Mouse (Mus musculus) midbrain, embryonic 12.5 days (tissue): Measurements from ENCODE around the gene Jazf1. TPM values are rescaled to one million over a fixed set of nuclear protein-coding genes. Genes with fewer than 3 reads are reported as not detected.
A peak's percentile ranks its signal among the peaks of the same experiment; 100 is the strongest.

Source experiments
- ATAC-seq: fragments of 200-750 bp; cut with Nextera tagmentation; 2 replicates; pipeline ENCODE4 v1.8.0; 2017; ENCODE audit warnings: low read depth, moderate TSS enrichment, moderate library complexity; ENCODE audit not compliant: low FRiP score
- H3K27ac ChIP-seq: fragments of 300-500 bp; sonication (generic); replicated peaks from 2 replicates; pipeline ENCODE4 v1.5.1; 2016; ENCODE audit warnings: mild to moderate bottlenecking
- H3K27me3 ChIP-seq: fragments of 300-500 bp; sonication (generic); 2 replicates; pipeline ENCODE4 v1.6.1; 2016; ENCODE audit warnings: mild to moderate bottlenecking
- H3K36me3 ChIP-seq: fragments of 300-500 bp; sonication (generic); 2 replicates; pipeline ENCODE4 v1.6.1; 2016
- H3K4me1 ChIP-seq: fragments of 300-500 bp; sonication (generic); 2 replicates; pipeline ENCODE4 v1.6.1; 2016
- H3K4me2 ChIP-seq: fragments of 300-500 bp; sonication (generic); replicated peaks from 2 replicates; pipeline ENCODE4 v1.6.1; 2016; ENCODE audit warnings: mild to moderate bottlenecking, moderate library complexity
- H3K4me3 ChIP-seq: fragments of 300-500 bp; sonication (generic); 2 replicates; pipeline ENCODE4 v1.5.1; 2016; ENCODE audit warnings: mild to moderate bottlenecking
- H3K9ac ChIP-seq: fragments of 300-500 bp; sonication (generic); replicated peaks from 2 replicates; pipeline ENCODE4 v1.6.1; 2016; ENCODE audit warnings: mild to moderate bottlenecking, moderate library complexity
- H3K9me3 ChIP-seq: fragments of 300-500 bp; sonication (generic); 2 replicates; pipeline ENCODE4 v1.6.1; 2016; ENCODE audit warnings: mild to moderate bottlenecking
- WGBS: fragments of 180-500 bp; shearing (Covaris S2); methylation state at CpG from one replicate; pipeline ENCODE4 v1.1.7; 2016; 5-methylcytosine and 5-hydroxymethylcytosine counted together
- polyA plus RNA-seq: library from polyadenylated mRNA; unstranded; fragments of >200 nt; fragmentation: Nextera tagmentation; extraction: Ambion mirVana; gene quantifications from 2 replicates; pipeline ENCODE4 v1.2.1, GENCODE M21; 2016

The Jazf1 gene
- polyA plus RNA-seq, 1 experiment from 2014 or later: 12.3 TPM

DNA sequence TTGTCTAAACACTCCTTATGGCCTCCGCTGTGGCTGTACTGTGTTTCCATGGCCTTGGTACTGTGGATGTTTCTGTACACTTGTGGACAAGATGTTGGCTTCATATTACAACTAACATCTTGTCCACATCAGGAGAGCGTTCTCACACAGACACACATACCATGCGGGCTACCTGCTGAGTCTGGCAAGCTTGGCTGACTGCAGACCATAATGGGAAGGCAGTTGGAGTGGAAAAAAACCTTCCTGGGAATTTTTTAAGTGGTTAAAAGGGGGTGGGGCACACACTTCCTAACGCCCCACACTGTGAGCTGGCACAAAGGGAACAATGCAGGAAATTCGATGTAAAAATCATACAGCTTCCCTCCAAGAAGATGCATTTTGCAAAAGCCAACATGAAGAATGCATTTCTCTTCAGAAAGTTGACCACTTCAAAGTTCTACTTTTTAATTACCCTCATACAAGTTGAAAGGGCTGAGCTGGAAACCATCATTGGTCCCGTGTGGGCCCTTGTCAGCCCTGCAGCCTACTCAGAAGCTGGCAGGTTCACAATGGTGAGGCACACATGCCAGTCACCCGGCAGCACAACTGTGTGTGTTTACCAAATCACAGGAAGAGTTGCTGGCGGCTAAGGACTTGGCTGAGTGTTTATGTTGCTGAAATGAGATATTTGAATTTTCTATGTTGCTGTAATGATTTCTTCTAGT is 215.9 kb downstream of the Jazf1 start:
- Histone ChIP-seq H3K27ac (peak overlapping the region; percentile 52), H3K4me2 (no peak overlapping the region), H3K4me1 (peaks cover 28% of the 10 kb centered on the region), H3K36me3 (no peaks in the 10 kb centered on the region), H3K9ac (no peak overlapping the region), H3K4me3 (no peak overlapping the region), H3K27me3 (no peaks in the 10 kb centered on the region), H3K9me3 (no peaks in the 10 kb centered on the region)
- no peak for ATAC-seq
- WGBS: 43% methylated on average over 8 of the region's 8 CpGs

- peak overlapping the region; percentile 52 for H3K27ac ChIP-seq
Measured at GRCm38 (mm10) chr6:52851975-52852374, 216.5 kb downstream of the Jazf1 start.

GRCm38 (mm10) chr6:52851019-52851418 is 217.4 kb downstream of the Jazf1 start:
- H3K4me3 ChIP-seq: no peak overlapping the region
- no peak for ATAC-seq
- H3K4me2 ChIP-seq: no peak overlapping the region
- no peaks in the 10 kb centered on the region for H3K9me3 ChIP-seq
- 84% methylated on average over 5 of the region's 5 CpGs for WGBS
- H3K4me1 ChIP-seq: peaks cover 19% of the 10 kb centered on the region
- no peaks in the 10 kb centered on the region for H3K27me3 ChIP-seq
- H3K27ac ChIP-seq: peak overlapping the region; percentile 39; the same call in 1 of the 2 replicates
- no peaks in the 10 kb centered on the region for H3K36me3 ChIP-seq
- no peak overlapping the region for H3K9ac ChIP-seq

More at GRCm38 (mm10) chr6:52851975-52852374, 216.5 kb downstream of the Jazf1 start:
- H3K36me3 ChIP-seq: no peaks in the 10 kb centered on the region
- no peak overlapping the region for H3K4me2 ChIP-seq
- H3K4me3 ChIP-seq: no peak overlapping the region
- no peak overlapping the region for H3K9ac ChIP-seq
- 44% methylated on average over 3 of the region's 3 CpGs for WGBS
- no peaks in the 10 kb centered on the region for H3K27me3 ChIP-seq
- no peak for ATAC-seq
- peaks cover 22% of the 10 kb centered on the region for H3K4me1 ChIP-seq
- H3K9me3 ChIP-seq: no peaks in the 10 kb centered on the region

DNA sequence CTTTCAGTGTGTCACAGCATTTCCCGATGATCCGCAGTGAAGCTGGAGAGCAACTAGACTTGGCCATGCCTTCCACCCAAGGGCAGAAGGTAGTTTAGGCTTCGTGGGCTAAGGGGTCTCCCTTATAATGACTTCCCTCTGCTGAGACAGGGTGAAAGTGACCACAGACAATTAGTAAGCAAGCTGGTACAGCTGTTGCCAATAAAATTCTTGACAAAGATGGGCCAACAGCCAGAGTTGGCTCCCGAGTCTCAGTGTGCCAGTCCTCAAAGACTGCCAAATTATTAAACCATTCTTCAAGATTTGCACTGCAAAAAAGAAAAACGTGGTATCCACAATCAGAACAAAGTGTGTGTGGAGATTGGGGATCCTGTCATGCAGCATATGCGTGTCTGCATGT is 220.2 kb downstream of the Jazf1 start:
- H3K36me3 ChIP-seq: no peaks in the 10 kb centered on the region
- H3K9me3 ChIP-seq: no peaks in the 10 kb centered on the region
- no peak overlapping the region for H3K4me2 ChIP-seq
- no peak overlapping the region for H3K9ac ChIP-seq
- H3K27me3 ChIP-seq: no peaks in the 10 kb centered on the region
- ATAC-seq: no peak
- no peak overlapping the region for H3K27ac ChIP-seq
- 87% methylated on average over 6 of the region's 6 CpGs for WGBS
- H3K4me3 ChIP-seq: no peak overlapping the region
- H3K4me1 ChIP-seq: peaks cover 19% of the 10 kb centered on the region

DNA sequence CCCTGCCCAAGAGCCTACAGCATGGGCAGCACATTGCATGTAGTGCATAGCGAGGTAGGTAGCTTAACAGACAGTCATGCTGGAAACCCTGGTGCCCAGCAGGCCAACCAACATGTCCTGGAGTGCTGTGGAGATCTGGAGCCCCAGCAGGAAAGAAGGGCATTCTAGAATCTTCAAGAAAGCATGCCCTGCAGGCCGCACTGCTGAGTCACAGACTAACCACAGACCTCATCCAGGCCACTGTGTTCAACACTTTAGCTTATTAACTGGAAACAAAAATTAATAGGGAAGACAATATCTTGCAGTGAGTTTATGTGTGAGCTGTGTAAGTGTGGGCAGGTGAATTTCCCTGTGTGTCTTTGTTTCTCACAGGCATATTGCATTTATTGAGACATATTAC is 222.1 kb downstream of the Jazf1 start:
- ATAC-seq: no peak
- no peaks in the 10 kb centered on the region for H3K27me3 ChIP-seq
- no peaks in the 10 kb centered on the region for H3K36me3 ChIP-seq
- H3K4me1 ChIP-seq: peaks cover 8% of the 10 kb centered on the region
- H3K27ac ChIP-seq: no peak overlapping the region
- H3K4me2 ChIP-seq: no peak overlapping the region
- 83% methylated on average over 2 of the region's 2 CpGs for WGBS
- no peaks in the 10 kb centered on the region for H3K9me3 ChIP-seq
- H3K9ac ChIP-seq: no peak overlapping the region
- no peak overlapping the region for H3K4me3 ChIP-seq

DNA sequence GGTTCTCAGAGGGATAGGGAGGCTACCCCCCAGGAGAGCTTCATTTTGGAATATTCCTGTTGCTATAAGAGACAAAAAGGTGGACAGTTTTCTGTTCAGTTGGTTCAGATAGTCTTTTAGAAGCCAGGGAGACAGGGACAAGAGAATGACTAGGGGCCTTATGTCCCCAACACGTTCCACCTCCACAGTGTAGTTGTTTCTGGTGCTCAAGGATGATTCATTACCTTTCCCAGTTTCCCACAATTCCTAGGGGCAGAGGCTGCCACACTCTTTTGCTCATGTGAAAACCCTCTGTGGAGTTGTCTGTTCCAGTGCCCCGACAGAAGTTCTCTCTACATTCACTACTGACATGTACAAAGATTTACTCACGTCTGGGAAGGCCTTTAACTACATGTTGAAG is 223.7 kb downstream of the Jazf1 start:
- WGBS: 87% methylated on average over 3 of the region's 3 CpGs
- no peaks in the 10 kb centered on the region for H3K9me3 ChIP-seq
- H3K4me1 ChIP-seq: peaks cover 12% of the 10 kb centered on the region
- H3K27me3 ChIP-seq: 0 out of 2 replicates have a peak, but pooled peaks cover 3% of the 10 kb centered on the region
- no peak overlapping the region for H3K4me2 ChIP-seq
- no peak overlapping the region for H3K4me3 ChIP-seq
- H3K27ac ChIP-seq: no peak overlapping the region
- H3K9ac ChIP-seq: no peak overlapping the region
- no peak for ATAC-seq
- no peaks in the 10 kb centered on the region for H3K36me3 ChIP-seq

DNA sequence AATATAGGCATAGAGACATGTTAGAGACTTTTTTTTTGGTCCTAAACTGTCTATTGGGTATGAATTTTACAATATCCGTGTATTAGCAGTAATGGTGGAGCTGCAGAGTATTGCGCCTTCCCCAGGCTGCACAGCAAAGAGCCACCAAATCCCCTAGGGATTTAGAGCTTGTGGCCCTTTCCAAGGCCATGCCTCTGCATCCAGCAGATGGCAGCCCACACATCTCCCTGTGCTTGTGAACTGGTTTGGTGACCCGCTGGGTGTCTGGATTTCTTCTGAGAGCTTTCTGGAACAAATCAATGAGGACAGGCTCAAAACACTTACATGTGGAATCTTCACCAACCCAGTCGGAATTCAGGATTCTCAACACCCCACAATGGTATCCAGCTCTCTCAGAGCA is 225.4 kb downstream of the Jazf1 start:
- peaks cover 3% of the 10 kb centered on the region; the same call in 1 of the 2 replicates for H3K27me3 ChIP-seq
- no peak overlapping the region for H3K27ac ChIP-seq
- H3K9me3 ChIP-seq: no peaks in the 10 kb centered on the region
- H3K4me2 ChIP-seq: no peak overlapping the region
- no peak overlapping the region for H3K9ac ChIP-seq
- ATAC-seq: no peak
- no peaks in the 10 kb centered on the region for H3K36me3 ChIP-seq
- H3K4me1 ChIP-seq: peaks cover 20% of the 10 kb centered on the region
- no peak overlapping the region for H3K4me3 ChIP-seq
- 62% methylated on average over 4 of the region's 4 CpGs for WGBS

- 80% methylated on average over 6 of the region's 6 CpGs for WGBS
Measured at GRCm38 (mm10) chr6:52842598-52842997, 225.8 kb downstream of the Jazf1 start.

DNA sequence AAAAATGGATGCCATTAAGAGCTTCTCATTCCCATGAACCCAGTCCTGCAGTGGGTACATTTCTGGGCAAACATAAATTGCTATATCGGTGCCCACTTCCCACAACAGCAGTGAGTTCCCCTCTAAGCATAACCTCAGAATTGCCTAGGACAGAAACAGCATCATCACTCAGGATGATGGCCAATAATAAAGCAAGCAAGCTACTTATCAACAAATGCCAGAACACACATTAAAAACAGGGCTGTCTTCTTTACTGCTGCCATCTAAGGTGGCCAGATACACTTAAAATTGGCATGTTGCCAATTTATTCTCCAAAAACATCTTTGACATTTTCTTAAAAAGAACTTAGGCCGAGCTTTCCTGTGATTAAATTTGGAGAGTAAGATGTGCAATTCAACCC is 226.8 kb downstream of the Jazf1 start:
- peaks cover 23% of the 10 kb centered on the region for H3K4me1 ChIP-seq
- no peak overlapping the region for H3K9ac ChIP-seq
- H3K36me3 ChIP-seq: no peaks in the 10 kb centered on the region
- H3K4me3 ChIP-seq: no peak overlapping the region
- no peaks in the 10 kb centered on the region for H3K9me3 ChIP-seq
- no peak overlapping the region for H3K4me2 ChIP-seq
- H3K27me3 ChIP-seq: peaks cover 3% of the 10 kb centered on the region; the same call in 1 of the 2 replicates
- H3K27ac ChIP-seq: no peak overlapping the region
- 87% methylated on average over 2 of the region's 2 CpGs for WGBS
- no peak for ATAC-seq

More at GRCm38 (mm10) chr6:52842598-52842997, 225.8 kb downstream of the Jazf1 start:
- no peak for ATAC-seq
- H3K9ac ChIP-seq: no peak overlapping the region
- H3K27ac ChIP-seq: no peak overlapping the region
- no peaks in the 10 kb centered on the region for H3K9me3 ChIP-seq
- H3K27me3 ChIP-seq: peaks cover 3% of the 10 kb centered on the region; the same call in 1 of the 2 replicates
- H3K4me2 ChIP-seq: no peak overlapping the region
- peaks cover 23% of the 10 kb centered on the region for H3K4me1 ChIP-seq
- no peak overlapping the region for H3K4me3 ChIP-seq
- H3K36me3 ChIP-seq: no peaks in the 10 kb centered on the region

- Histone ChIP-seq H3K4me2 (0 out of 2 replicates have a peak overlapping the region, but pooled peaks have one; percentile 2), H3K4me1 (peaks cover 23% of the 10 kb centered on the region), H3K4me3 (no peak overlapping the region), H3K9me3 (no peaks in the 10 kb centered on the region), H3K27me3 (peaks cover 3% of the 10 kb centered on the region; the same call in 1 of the 2 replicates), H3K36me3 (no peaks in the 10 kb centered on the region), H3K9ac (no peak overlapping the region), H3K27ac (peak overlapping the region; percentile 25; the same call in 1 of the 2 replicates)
- peak; percentile 49; the same call in 1 of the 2 replicates for ATAC-seq
- WGBS: 21% methylated on average over 9 of the region's 9 CpGs
Measured at GRCm38 (mm10) chr6:52840589-52841044, 227.8 kb downstream of the Jazf1 start.

DNA sequence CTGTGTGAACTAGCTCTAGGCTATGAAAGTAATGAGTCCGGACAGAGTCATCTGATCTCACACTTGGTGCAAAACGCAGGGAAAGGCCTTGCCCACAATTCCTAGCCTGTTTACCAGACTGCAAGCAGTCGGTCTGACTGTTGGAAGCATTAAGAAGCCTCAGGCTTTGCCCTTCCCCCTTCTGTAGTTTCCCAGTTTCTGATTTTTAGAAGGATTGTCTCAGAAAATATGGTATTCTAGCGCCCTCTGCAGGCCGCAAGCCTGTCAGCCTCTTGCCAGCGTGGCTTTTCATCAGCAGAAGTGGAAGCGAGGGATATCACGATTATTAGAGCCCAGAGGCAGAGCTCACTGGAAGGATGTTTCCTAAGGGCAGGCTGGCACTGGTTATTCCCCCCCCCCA is 229.7 kb downstream of the Jazf1 start:
- 5% methylated on average over 8 of the region's 8 CpGs for WGBS
- H3K27me3 ChIP-seq: peaks cover 3% of the 10 kb centered on the region; the same call in 1 of the 2 replicates
- peak; percentile 44; the same call in 1 of the 2 replicates for ATAC-seq

DNA sequence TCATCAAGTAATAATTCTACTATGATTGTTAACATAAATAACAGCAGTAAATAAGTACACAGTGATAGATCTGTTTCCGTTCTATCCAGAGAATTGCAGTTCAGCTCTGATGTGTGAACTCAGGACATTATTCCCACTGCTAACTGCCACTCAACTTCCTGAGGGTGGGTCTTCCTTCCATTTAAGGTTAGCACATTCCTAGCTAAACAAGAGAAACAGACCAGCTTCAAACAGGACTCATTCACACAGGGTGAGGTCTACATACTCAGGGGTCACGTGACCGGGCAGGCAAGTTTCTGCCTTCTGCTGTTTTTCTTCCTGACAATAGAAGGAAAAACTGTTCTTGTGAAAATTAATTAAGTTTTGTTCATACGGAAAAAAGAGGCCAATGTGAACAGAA is 230.6 kb downstream of the Jazf1 start:
- Histone ChIP-seq H3K4me2 (no peak overlapping the region), H3K9ac (no peak overlapping the region), H3K4me3 (no peak overlapping the region), H3K27me3 (peaks cover 3% of the 10 kb centered on the region; the same call in 1 of the 2 replicates), H3K9me3 (no peaks in the 10 kb centered on the region), H3K36me3 (no peaks in the 10 kb centered on the region), H3K4me1 (peaks cover 23% of the 10 kb centered on the region), H3K27ac (no peak overlapping the region)
- 69% methylated on average over 4 of the region's 4 CpGs for WGBS
- no peak for ATAC-seq

More for the DNA sequence above, 229.7 kb downstream of the Jazf1 start:
- Histone ChIP-seq H3K4me2 (no peak overlapping the region), H3K9ac (no peak overlapping the region), H3K9me3 (no peaks in the 10 kb centered on the region), H3K4me1 (peaks cover 23% of the 10 kb centered on the region), H3K36me3 (no peaks in the 10 kb centered on the region), H3K4me3 (no peak overlapping the region), H3K27ac (no peak overlapping the region)
